Mouse (Mus musculus): ENCODE results near the gene Tldc2. TPM values are rescaled to one million over a fixed set of nuclear protein-coding genes. Genes with fewer than 3 reads are reported as not detected.

The Tldc2 gene
- total RNA-seq, 2 experiments from 2014 or later: not detected

DNA sequence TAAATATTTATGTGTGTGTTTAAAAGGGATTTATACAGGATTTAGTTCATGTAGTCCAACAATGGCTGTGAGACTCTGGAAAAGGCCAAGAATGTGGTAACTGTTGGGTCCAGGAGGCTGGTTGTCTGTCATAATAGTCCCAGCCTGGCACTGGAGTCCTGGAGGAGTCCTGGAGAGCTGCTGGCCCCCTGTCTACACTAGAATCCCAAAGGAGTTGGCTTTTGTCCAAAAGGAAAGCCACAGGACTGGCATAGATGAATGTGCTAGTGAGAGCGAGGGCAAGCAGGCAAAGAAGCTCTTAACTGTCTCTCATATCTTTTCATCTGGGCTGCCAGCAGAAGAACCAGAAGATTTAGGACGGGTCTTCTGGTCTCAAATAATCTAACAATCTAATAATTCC is 49.8 kb downstream of the Tldc2 start:
- no peak for DNase-seq (ENCODE audit: low spot score in 2 of 2)

DNA sequence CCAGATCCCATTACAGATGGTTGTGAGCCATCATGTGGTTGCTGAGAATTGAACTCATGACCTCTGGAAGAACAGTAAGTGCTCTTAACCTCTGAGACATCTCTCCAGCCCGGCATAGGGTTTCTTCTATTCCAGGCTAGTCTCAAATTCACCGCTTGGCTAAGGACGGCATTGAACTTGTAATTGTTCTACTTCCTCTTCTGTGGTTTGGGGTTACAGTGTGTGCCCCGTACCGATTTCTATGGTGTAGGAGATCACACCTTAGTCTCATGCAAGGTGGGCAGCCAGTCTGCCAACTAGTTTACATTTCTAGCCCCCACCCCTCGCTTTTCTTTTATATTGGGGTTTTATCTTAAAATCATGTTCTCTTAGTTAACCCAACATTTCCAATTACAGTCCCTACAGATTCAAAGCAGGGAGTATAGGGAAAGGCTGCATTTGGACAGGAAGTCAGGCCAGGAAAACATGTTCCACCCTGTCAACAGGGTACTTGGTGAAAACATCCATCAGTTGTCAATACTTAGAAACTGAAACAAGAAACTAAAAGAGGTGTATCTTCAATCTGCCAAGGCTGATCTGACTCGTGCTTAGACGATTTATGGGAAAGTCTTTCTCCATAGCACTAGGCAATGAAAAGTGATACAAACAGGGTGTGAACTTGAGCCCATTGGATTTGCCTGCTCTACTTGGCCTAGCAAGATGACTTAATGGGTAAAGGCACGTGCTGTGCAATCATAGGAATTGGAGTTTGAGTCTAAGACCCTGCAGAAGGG is 51.3 kb downstream of the Tldc2 start:
- intact Hi-C loops (cut with DNase I): no loop called here
- no peak for DNase-seq (ENCODE audit: low spot score in 2 of 2)

More for the DNA sequence above, 49.8 kb downstream of the Tldc2 start:
- intact Hi-C loops (cut with DNase I): no loop called here

DNA sequence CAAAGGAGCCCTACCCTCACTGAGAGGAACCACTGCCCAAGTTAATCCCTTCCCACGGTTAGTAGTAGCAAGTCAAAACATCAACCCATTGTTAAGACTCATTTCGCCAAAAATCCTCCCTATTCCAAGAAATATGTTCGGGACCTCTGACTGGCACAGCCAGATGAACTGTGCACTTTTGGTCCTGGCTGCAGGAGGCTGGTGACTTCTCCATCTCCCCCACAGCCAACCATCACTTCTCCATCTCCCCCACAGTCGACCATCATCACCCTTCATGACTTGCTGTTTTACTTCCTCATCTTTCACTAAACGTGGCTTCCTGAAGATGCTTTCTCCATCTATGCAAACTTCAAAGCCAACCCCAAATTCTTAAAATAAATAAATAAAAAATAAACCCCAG is 52.0 kb downstream of the Tldc2 start:
- DNase-seq (ENCODE audit: low spot score in 2 of 2): no peak
- intact Hi-C loops (cut with DNase I): no loop called here

DNA sequence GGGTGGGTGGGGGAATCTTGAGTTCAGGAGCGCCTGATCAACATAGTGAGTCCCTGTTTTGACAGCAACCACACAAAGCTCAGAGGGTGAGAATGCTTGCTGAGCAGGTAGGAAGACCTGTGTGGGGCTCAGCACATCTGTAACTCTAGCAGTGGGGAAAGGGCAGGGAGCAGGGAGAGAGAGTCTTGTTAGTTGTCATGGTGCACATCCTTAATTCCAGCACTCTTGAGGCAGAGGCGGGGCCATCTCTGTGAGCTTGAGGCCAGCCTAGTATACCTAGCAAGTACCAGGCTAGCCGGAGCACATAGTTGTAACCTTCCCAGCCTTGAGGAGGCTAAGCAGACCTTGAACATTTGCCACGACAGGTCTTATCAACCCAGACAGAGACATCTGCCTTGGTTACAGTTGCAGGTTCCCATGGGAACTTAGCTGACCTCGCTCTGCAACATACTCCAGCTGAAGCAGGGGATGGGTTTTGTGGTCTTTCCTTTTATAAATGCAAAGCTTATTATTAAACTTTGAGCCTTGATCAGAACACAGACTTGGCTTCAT is 52.5 kb downstream of the Tldc2 start:
- no peak for DNase-seq (ENCODE audit: low spot score in 2 of 2)
- intact Hi-C loops (cut with DNase I): no loop called here

DNA sequence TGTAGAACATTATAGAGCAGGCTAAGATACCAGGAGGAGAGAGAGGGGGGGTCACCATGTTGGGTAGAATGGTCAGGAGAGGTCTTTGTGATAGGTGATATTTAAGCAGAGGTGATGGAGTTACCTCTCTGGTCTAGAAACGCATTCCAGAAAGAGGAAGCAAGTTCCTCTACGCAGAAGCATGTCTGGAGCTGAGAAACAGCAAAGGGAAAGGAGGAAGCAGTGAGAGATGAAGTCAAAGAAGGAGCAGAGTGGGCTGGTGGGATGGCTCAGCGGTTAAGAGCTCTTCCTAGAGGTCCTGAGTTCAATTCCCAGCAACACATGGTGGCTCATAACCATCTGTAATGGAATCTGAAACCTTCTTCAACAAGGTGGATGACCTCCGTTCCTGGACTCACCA is 55.1 kb downstream of the Tldc2 start:
- DNase-seq (ENCODE audit: low spot score in 2 of 2): no peak
- intact Hi-C loops (cut with DNase I): no loop called here

DNA sequence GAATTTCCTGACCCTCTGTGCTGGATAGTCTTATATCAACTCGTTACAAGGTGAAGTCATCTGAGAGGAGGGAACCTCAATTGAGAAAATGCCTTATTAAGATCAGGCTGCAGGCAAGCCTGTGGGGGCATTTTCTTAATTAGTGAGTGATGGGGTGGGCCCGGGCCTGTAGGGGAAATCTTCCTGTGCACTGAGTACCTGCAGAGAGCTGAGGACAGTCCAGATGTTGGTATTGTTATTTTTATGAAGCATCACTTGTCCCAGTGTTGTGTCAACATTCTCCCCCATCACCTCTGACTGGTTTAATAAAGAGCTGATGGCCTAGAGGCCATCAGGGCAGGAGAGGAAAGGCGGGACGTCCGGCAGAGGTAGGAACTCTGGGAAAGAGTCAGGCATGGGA is 57.3 kb downstream of the Tldc2 start:
- no peak for DNase-seq (ENCODE audit: low spot score in 2 of 2)
- intact Hi-C loops (cut with DNase I): no loop called here

DNA sequence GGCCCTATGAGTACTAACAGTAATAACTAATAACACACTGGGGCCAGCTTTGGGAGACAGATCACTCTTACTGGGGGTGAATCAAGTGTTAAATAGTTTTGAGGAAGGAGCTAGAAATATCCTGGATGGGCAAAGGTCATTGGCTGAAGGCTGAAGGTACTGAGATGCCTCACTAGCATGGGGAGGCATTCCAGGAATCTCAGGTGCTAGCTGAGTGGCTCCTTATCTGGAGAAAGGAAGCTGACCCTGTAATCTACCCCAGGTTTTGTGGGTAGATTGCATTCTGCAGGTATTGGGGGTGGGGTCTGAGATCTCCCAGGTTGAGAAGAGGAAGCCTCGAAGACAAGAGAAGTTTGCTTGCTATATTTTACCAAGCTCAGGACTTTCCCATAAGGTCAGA is 58.3 kb downstream of the Tldc2 start:
- no peak for DNase-seq (ENCODE audit: low spot score in 2 of 2)
- intact Hi-C loops (cut with DNase I): no loop called here

Other genes with a start within 250 kb of the Tldc2 start
- gene Tgif2, start 247.0 kb upstream of the Tldc2 start, total RNA-seq (2021): under 1 TPM; 0.61 to 0.76 TPM
- gene 4930518I15Rik, start 229.1 kb upstream of the Tldc2 start, total RNA-seq (2021): 1 to 10 TPM; 1.0 to 4.5 TPM
- gene Rab5if, start 223.9 kb upstream of the Tldc2 start, total RNA-seq (2021): 100 to 1,000 TPM in 1 of 2 experiments, 10 to 100 TPM in 1; 89.8 to 102 TPM
- gene Sla2, start 199.9 kb upstream of the Tldc2 start, total RNA-seq (2021): under 1 TPM; 0.45 to 0.57 TPM
- gene Ndrg3, start 95.0 kb upstream of the Tldc2 start, total RNA-seq (2021): 100 to 1,000 TPM; 495 to 546 TPM
- 1 to 10 TPM; 6.5 to 7.5 TPM for gene Dsn1, start 79.9 kb upstream of the Tldc2 start, total RNA-seq (2021)
- gene Soga1, start 7.8 kb upstream of the Tldc2 start, total RNA-seq (2021): 10 to 100 TPM; 20.0 to 26.0 TPM
- 10 to 100 TPM; 10.3 to 12.7 TPM for gene Samhd1, start 48.2 kb downstream of the Tldc2 start, total RNA-seq (2021)
- 1 to 10 TPM; 1.2 to 2.1 TPM for gene Rbl1, start 117.5 kb downstream of the Tldc2 start, total RNA-seq (2021)
- gene Rpn2, start 192.0 kb downstream of the Tldc2 start, total RNA-seq (2021): 100 to 1,000 TPM; 124 to 128 TPM
- gene Mroh8, start 192.5 kb downstream of the Tldc2 start, total RNA-seq (2021): 1 to 10 TPM; 1.8 to 1.9 TPM

Data from left cerebral cortex, postnatal 36 days (tissue).